Mouse (Mus musculus) brain, embryonic 18.5 days (tissue): Measurements from ENCODE around the gene Cbln1.

Experiments
- DNase-seq: peaks from one replicate; pipeline ENCODE4 v3.0.0-alpha.2; 2012; ENCODE audit warnings: low read depth, low spot score

Cbln1 gene

DNA sequence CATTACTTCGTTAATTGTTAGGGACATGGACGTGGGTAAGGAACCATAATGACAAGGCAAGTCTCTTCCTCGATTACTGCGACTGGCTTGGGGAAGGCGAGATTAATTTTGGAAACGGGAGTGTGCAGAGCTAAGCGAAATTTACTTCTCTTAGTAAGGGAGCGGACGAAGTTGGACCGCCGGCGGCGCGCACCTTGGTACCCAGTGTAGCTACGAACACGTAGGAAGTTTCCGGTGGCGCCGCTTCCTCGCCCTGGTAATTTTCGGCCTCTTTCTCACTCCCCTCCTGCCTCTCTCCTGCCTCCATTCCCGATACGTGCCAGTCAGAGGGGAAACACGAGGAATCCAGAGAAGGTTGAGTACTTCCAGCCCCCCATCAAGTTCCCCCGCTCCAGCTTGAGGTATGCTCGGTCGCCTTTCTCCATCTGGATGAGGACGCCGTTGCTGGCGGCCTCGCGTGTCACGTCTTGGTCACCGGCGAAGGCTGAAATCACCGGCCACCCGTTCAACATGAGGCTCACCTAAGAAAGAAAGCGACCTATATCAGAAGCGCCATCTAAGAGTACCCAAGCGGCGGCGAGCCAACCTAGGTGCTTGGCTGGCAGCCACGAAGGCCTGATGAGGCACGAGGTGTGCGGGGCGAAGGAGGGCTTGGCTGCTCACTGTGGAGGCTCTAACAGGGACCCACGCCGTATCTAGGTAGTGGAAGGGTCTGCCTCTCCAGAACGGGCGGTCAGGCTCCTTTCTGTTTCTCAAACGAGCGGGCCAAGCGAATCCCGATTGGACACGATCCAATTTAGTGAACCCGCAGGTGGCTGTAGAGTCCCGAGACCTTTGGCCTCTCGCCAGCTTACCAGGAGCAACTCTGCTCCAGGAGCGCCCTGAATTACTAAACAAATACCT lies 2.2 kb downstream of the Cbln1 start:
- DNase-seq, result no peak

DNA sequence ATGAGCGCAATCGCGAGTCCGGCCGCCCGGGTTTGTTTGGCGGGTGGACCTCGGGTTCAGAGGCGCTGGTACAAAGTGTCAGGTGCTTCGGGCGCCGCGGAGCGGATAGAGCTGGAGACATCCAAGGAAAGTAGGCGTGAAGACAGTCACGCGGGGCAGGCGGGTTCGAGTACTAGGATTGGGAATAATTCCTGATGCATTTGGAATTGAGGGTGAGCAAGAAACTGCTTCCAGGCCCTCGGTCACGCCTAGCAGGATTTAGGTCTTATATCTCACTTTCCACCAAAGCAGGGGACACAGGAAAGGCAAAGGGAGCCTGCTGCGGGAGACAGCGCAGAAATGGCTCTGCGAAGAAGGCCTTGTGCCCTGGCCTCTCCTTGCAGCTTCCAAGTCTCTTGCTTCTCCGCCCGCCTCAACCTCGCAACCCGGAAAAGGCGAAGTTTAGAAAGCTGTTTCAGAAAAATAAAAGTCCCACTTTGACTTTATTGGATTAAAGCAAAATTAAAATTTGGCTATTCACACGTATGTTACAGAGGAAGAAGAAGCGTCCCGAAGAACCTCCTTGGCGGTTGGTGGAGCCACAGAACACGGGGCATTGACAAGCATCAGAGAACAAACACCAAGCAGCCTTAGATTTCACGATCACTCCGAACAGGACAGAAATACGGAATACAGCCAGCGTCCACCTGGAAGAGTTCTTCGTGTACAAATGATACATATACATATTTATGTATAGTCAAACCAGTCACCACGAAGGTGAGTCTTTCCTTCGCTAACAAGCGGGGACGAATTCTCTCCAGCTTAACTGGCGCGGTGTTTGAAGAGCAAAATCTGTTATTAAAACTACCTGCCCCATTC lies 3.2 kb downstream of the Cbln1 start:
- no peak for DNase-seq

DNA sequence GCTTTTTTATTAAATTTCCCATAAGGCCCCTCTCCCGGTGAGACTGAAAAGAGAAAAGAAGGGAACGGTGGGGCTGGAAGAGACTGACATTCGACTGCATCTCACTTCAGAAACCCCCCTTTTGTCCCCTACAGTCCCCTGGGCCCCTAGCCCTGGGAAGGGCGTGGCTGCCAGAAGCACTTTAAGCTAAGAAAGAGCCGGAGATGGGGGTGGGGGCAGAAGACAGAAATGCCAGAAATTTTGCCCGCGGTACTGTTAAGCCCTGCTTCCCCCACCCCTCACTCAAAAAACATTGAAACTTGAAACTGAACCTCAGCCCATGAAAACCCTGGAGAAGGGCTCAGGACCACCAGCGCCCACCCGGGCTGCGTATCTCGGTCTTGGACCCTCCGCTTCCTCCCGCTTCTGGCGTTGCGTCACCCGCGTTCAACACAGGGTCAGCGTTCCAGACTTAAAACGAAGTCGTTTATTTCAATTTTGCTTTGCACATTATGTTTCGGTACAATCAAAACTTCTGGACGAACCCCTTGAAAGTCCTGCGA lies 3.9 kb downstream of the Cbln1 start:
- no peak for DNase-seq

DNA sequence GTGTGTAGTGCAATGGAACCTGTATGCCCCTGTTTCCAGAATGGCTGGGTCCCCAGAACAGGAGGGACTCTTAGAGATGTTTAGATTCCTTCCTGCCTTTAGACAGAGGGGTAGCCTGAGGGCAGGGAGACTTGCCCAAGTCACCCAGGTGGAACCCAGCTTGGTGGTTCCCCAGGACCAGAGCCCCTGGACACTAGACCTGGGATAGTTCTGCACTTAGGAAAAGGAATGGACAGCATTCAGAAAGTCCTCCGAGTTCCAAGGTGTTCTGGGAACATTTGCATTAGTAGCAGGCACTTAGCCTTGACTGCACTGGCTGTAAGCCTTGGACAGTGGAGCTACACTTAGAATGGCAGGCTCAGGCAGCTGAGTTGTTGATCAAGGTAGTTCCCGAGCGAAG lies 4.5 kb downstream of the Cbln1 start:
- DNase-seq, result no peak

DNA sequence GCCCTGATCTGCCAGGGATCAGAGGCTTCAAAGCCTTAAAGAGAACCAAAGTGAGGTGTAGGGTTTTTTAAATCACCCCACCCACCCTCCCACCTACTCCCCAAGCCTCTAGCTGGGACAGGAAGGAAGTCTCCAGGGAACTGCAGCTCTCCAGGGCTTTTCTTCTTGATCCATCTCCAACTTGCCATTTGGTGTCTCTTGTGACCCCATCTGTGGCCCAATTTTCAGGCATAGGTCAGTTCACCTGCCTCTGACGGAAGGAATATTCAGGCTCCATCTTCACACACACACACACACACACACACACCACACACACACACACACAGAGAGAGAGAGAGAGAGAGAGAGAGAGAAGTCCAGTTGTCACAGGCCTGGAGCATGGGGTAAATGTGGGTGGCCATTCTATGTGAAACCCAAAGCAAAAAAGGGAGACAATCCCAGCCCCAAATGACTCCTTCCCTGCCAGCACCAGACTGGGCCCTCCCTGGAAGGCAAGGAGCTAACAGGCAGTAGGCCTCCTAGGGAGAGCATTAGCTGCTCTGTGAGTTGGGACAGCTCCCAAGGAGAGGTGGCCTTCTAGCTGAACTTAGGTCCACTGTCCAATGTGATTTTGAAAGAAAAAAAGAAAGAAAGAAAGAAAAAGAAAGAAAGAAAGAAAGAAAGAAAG lies 5.3 kb downstream of the Cbln1 start:
- DNase-seq, result no peak

DNA sequence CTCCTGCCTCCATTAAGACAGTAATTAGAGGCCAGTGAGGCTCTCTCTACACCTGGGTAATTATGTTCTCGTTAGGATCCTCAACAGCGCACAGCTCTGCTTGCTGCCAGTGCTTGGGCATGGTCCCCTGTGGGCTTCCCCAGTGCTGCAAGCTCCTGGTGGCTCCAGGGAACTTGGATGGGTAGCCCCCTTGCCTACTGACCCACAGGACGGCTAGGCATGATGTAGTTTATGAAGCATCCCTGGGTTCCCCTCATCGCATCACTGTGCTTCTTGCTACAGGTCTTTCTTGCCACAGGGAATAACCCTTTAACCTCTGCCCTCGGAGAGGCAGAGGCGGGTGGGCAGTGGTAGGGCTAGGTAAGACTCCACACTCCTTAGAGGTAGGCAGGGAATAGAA lies 6.1 kb downstream of the Cbln1 start:
- DNase-seq, result no peak

DNA sequence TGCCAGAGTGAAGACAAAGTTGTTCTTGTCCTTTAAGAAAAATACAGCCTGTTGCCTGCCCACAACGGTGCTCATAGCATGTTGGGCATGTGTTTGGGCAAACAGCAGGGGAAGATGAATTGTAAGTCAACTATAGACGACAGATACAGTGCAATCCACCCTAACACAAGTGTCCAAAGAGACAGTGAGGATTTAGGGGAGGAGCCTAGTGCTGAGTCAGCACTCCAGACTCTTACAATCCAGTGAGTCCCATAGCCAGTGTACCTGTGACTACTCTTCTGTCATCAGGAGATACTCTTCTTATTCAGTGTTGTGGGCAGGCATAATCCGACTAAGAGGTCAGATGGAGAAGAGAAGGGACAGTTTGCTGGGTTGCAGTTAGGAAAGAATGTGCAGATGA lies 8.0 kb downstream of the Cbln1 start:
- no peak for DNase-seq

DNA sequence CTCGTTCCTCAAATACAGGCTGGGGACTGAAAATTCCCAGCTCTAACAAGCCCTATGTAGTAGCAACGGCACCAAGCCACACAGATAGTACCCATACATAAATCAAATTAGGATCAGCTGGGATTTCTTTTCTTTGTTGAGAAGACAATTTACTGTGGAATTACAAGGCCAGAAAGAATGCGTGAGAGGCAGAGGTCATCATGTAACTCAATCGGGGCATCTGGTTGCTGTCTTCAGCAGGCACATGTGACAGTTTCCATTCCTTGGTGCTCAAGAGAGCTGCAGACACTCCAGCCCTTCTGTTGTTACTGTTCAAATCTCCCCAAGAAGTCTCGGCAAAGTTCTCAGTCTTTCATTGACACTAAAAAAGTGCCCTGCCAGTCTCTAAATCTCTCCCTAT lies 10.6 kb downstream of the Cbln1 start:
- no peak for DNase-seq

DNA sequence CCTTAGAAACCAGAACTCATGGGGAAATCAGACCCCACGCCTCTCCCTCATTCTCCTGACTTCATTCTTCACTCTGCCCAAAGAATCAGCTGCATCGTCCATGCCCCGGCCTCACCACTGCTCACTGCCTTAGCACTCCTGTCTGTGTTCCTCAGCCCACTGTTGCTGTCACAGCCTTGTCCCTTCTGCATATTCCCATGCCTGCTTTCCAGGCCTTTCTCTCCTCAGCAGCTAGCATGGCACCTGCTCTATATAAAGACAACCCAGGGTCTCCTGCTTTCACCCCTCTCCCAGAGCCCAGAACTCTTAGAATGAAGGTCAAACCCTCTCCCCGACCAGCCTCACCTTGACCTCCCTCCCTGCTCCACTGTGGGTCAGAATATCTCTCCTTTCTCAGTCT lies 15.5 kb downstream of the Cbln1 start:
- DNase-seq, result no peak

DNA sequence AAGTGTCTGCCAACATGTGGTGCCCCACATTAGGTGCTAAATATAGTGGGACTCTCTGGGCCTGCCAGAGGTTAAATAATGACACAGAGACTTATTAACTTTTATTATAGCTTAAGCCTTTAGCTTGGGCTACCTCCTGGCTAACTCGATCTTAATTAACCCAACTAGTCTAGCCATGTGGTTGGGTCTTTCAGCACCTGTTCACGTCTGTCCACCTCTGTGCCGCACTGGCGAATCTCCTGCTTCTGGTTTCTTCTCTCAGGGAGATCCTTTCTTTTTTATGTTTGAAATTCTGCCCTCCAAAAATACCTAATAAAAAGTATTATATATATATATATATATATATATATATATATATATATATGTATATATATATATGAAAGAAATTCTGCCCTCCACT lies 19.6 kb downstream of the Cbln1 start:
- no peak for DNase-seq

DNA sequence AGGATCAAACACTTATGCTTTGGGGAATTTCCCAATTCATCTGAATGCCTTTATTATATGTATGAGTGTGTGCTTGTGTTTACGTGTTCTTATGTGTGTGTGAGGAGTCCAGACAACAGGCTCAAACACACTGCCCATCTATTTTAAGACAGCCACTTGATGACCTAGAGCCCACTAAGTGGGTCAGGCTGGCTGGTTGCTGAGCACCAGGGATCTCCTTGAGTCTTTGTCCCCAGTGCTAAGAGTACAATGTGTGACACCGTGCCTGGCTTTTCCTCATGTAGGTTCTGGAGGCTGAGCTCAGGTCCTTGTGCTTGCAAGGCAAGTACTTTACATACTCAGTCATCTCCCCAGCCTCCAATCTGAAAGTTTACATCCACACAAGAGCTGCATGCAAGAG lies 20.7 kb downstream of the Cbln1 start:
- DNase-seq, result no peak

DNA sequence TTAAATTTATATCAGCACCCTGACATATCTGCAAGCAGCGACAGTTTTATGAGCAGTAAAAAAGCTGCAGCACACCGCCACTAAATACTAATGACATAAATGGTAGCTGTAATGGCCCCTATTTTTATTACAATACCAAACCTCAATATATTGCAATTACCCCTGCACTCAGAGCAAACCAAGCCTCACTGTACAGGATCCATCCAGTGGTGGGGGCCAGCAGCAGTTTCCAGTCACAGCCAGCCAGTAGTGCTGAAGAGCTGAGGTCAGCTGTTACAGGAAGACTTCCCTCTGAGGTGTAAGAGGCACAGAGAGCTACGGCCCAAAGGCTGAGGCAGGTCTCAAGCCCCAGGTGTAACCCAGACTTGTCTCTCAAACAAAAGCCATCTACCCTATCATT lies 37.8 kb downstream of the Cbln1 start:
- no peak for DNase-seq

DNA sequence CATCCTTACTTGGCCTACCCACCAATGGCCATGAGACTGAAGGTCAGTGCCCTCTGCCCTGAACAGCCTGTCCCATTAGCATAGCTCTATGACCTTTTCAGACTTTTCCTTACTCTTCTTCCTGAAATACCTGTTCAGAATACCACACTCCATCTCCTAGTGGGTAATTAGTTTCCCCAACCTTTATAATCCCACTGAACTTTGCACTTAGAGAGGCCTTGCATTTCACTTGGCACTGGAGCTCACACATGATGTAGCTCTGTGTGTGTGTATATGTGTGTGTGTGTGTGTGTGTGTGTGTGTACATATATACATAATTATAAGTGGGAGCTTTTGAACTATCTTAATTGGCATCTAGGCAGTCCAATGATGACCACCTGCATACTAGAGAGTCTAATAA lies 45.2 kb downstream of the Cbln1 start:
- no peak for DNase-seq

DNA sequence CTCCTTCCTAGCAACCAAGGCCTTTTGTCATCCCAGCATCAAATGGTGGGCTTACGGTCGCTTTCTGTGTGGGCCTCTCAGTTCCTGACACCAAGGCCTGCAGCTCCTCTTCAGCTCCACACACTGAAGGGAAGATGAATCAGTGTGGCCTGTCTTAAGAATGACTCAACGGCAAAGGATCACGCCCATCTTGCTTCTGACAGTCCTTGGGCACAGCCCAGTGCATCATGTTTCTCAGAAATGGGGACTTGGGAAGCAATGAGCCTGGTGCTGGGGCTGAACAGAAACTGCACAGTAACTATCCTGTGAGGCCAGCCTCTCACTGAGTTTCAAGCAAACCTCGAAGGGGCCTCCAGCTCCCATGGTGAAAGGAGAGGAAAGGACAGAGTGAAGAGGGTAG lies 47.7 kb downstream of the Cbln1 start:
- no peak for DNase-seq

DNA sequence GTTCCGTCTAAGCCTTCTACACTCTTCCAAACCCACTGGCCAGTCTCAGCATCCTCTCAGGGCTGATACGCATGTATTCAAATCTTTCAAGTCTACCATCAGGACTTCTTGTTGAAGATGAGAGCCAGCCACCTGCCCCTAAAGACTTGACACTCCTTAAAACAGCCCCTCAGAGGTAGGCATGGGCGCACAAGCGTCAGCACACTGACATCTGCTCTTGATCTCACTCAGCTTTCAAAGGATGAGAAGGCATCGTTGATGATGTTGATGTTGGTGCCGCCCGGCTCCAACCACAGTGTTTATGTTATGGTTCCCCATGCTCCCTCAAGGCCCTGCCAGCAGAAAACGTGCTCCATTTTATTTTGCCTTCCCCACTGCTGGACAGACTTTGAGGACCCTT lies 50.7 kb downstream of the Cbln1 start:
- no peak for DNase-seq
